Mouse (Mus musculus) large intestine, adult 2 months (tissue): Measurements from ENCODE around the gene Cstl1. TPM values are rescaled to one million over a fixed set of nuclear protein-coding genes. Genes with fewer than 3 reads are reported as not detected.

Experiments used
- DNase-seq: peaks from one replicate; pipeline ENCODE4 v3.0.0-alpha.2; 2012; ENCODE audit warnings: low read depth, low spot score
- WGBS: fragments of 180-500 bp; shearing (Covaris S2); methylation state at CpG from one replicate; pipeline ENCODE4 v1.1.7; 2018; 5-methylcytosine and 5-hydroxymethylcytosine counted together
- polyA plus RNA-seq: library from polyadenylated mRNA; depleted of rRNA; stranded (reverse); fragments of >200 nt; gene quantifications from 2 replicates; pipeline ENCODE4 v1.2.3, GENCODE M21; 2012; rRNA removed

Cstl1 gene
- polyA plus RNA-seq, 1 experiment = not detected

- WGBS = 12% methylated on average over 3 of the region's 3 CpGs
Observed at GRCm38 (mm10) chr2:148801491-148801921, 51.3 kb downstream of the Cstl1 start.

More at GRCm38 (mm10) chr2:148801491-148801921, 51.3 kb downstream of the Cstl1 start:
- DNase-seq = no peak

Other genes with a start within 250 kb of the Cstl1 start
- gene Nxt1, start 77.8 kb upstream of the Cstl1 start, polyA plus RNA-seq = 25.5 and 26.6 TPM in 2 replicates
- gene Gzf1, start 69.3 kb upstream of the Cstl1 start, polyA plus RNA-seq = 4.0 and 5.2 TPM in 2 replicates
- gene Napb, start 17.9 kb upstream of the Cstl1 start, polyA plus RNA-seq = 0.58 and 0.74 TPM in 2 replicates
- not detected in 2 replicates for gene Cst11, start 21.1 kb downstream of the Cstl1 start, polyA plus RNA-seq
- gene 8030411F24Rik, start 31.7 kb downstream of the Cstl1 start, polyA plus RNA-seq = not detected in 2 replicates
- not detected in 2 replicates for gene Cst12, start 39.0 kb downstream of the Cstl1 start, polyA plus RNA-seq
- gene Cst8, start 48.4 kb downstream of the Cstl1 start, polyA plus RNA-seq = not detected in 2 replicates
- gene Cst13, start 69.7 kb downstream of the Cstl1 start, polyA plus RNA-seq = not detected in 2 replicates
- gene Cst9, start 84.8 kb downstream of the Cstl1 start, polyA plus RNA-seq = not detected in 2 replicates
- 0.14 and 0.21 TPM in 2 replicates for gene 9230104L09Rik, start 114.7 kb downstream of the Cstl1 start, polyA plus RNA-seq
- 418 and 430 TPM in 2 replicates for gene Cst3, start 125.3 kb downstream of the Cstl1 start, polyA plus RNA-seq